Mouse (Mus musculus): ENCODE data around the gene Ppcdc.

Gene Ppcdc

GRCm38 (mm10) chr9:57354377-57355183 is 85.3 kb downstream of the Ppcdc start:
- DNase-seq (ENCODE audit: low spot score) = no peak

GRCm38 (mm10) chr9:57351277-57351676 is 88.6 kb downstream of the Ppcdc start:
- no peak for DNase-seq (ENCODE audit: low spot score)

- no peak for DNase-seq (ENCODE audit: low spot score)
These were observed 94.0 kb downstream of the Ppcdc start for GRCm38 (mm10) chr9:57345902-57346301.

- DNase-seq (ENCODE audit: low spot score) = no peak
These were observed 96.2 kb downstream of the Ppcdc start for GRCm38 (mm10) chr9:57343752-57344151.

GRCm38 (mm10) chr9:57342906-57343474 is 96.9 kb downstream of the Ppcdc start:
- no peak for DNase-seq (ENCODE audit: low spot score)

GRCm38 (mm10) chr9:57342186-57342585 is 97.7 kb downstream of the Ppcdc start:
- no peak for DNase-seq (ENCODE audit: low spot score)

GRCm38 (mm10) chr9:57340361-57340760 is 99.6 kb downstream of the Ppcdc start:
- no peak for DNase-seq (ENCODE audit: low spot score)

- no peak for DNase-seq (ENCODE audit: low spot score)
These were observed 100.2 kb downstream of the Ppcdc start for GRCm38 (mm10) chr9:57339577-57340210.

GRCm38 (mm10) chr9:57338706-57339105 is 101.2 kb downstream of the Ppcdc start:
- no peak for DNase-seq (ENCODE audit: low spot score)
